ENCODE assay signal across 8 mouse cellular contexts in genomic region chr10:57531616-57532217, GRCm38 (mm10). TPM values are rescaled to one million over a fixed set of nuclear protein-coding genes. Genes with fewer than 3 reads are reported as not detected.
DNase-seq lines count a peak whose midpoint lies in the region; ATAC-seq lines count a peak whose summit lies in the region.

No protein-coding gene starts in this region.

- H3K4me3 ChIP-seq in forebrain, embryonic 16.5 days (replicated peaks; ENCODE audit: low read length) = peak overlapping the region; percentile 72
- H3K4me3 ChIP-seq in midbrain, embryonic 11.5 days (ENCODE audit: low read depth, low read length) = peak overlapping the region; percentile 85

- H3K27ac ChIP-seq in forebrain, embryonic 16.5 days (ENCODE audit: low read length) = peak overlapping the region; percentile 97
- H3K27ac ChIP-seq in midbrain, embryonic 11.5 days (ENCODE audit: low read depth, low read length) = peak overlapping the region; percentile 82

- H3K27me3 ChIP-seq in forebrain, embryonic 16.5 days (replicated peaks; ENCODE audit: control insufficient read depth, insufficient read depth, low read length) = peaks cover 4% of the 10 kb centered on the region
- no peaks in the 10 kb centered on the region for H3K27me3 ChIP-seq in midbrain, embryonic 11.5 days (ENCODE audit: control insufficient read depth, insufficient read depth, low read length)

- 2% methylated on average over 28 of the region's 28 CpGs for WGBS in forebrain, embryonic 16.5 days
- WGBS in midbrain, embryonic 11.5 days = 4% methylated on average over 28 of the region's 28 CpGs

- no peak for ATAC-seq in forebrain, embryonic 16.5 days
- no peak for ATAC-seq in midbrain, embryonic 11.5 days (ENCODE audit: low FRiP score)
- no peak for ATAC-seq in erythroid progenitor cell, adult 5-6 weeks (replicated peaks; ENCODE audit: low FRiP score, poor library complexity, severe bottlenecking)

- intact Hi-C loops in gastrocnemius, postnatal 36 days (cut with DNase I) = loop anchor here (5.0 kb wide), 1 partner anchor 44 kb away; the partner anchor contains the start of gene Hsf2

- no peaks in the 10 kb centered on the region for H3K9me3 ChIP-seq in forebrain, embryonic 16.5 days (ENCODE audit: control insufficient read depth, low read length)
- H3K9me3 ChIP-seq in midbrain, embryonic 11.5 days (ENCODE audit: control insufficient read depth, low read length) = no peaks in the 10 kb centered on the region

- DNase-seq in kidney, adult 9 months = peak; percentile 33
- DNase-seq in kidney, postnatal 14 days = no peak
- DNase-seq in MN1 (ENCODE audit: low spot score) = peak; percentile 57
- DNase-seq in midbrain, embryonic 11.5 days (ENCODE audit: low spot score, missing footprints) = peak; percentile 88
- no peak for DNase-seq in gastrocnemius, postnatal 36 days
- no peak for DNase-seq in ovary, postnatal 10 days (ENCODE audit: low spot score)

- peaks cover 4% of the 10 kb centered on the region; the same call in 1 of the 2 replicates for H3K36me3 ChIP-seq in forebrain, embryonic 16.5 days (ENCODE audit: control insufficient read depth, insufficient read depth)
- H3K36me3 ChIP-seq in midbrain, embryonic 11.5 days (ENCODE audit: control insufficient read depth, insufficient read depth, low read length) = peaks cover 4% of the 10 kb centered on the region; the same call in 1 of the 2 replicates

- peak overlapping the region; percentile 90 for H3K9ac ChIP-seq in forebrain, embryonic 16.5 days (replicated peaks; ENCODE audit: low read depth, low read length)
- H3K9ac ChIP-seq in midbrain, embryonic 11.5 days (ENCODE audit: low read length) = peak overlapping the region; percentile 91

- H3K4me2 ChIP-seq in forebrain, embryonic 16.5 days (ENCODE audit: low read length) = peak overlapping the region; percentile 89
- H3K4me2 ChIP-seq in midbrain, embryonic 11.5 days = peak overlapping the region; percentile 69

- peaks cover 20% of the 10 kb centered on the region for H3K4me1 ChIP-seq in forebrain, embryonic 16.5 days (replicated peaks; ENCODE audit: control insufficient read depth, insufficient read depth, low read length)
- H3K4me1 ChIP-seq in midbrain, embryonic 11.5 days (ENCODE audit: control insufficient read depth, insufficient read depth, low read length) = peaks cover 15% of the 10 kb centered on the region

RNA-seq across cellular contexts. Expression of gene Serinc1, which starts 0.6 kb away (rescaled TPM):
- polyA plus RNA-seq in forebrain, embryonic 16.5 days (2015; fragmentation: Nextera tagmentation; extraction: Ambion mirVana) = 421 and 448 TPM in 2 replicates
- polyA plus RNA-seq in midbrain, embryonic 11.5 days (2014; fragmentation: Nextera tagmentation; extraction: Ambion mirVana) = 243 and 274 TPM in 2 replicates
- total RNA-seq in gastrocnemius, postnatal 36 days (2021) = 100 to 1,000 TPM; 162 to 170 TPM
- total RNA-seq in erythroid progenitor cell, adult 5-6 weeks (2015; ENCODE audit: low replicate concordance) = 99.1 and 109 TPM in 2 replicates
- 115 and 138 TPM in 2 replicates for total RNA-seq in erythroid progenitor cell, adult 5-6 weeks (2017; ENCODE audit: low replicate concordance)

RNA-seq across cellular contexts. Expression of gene Hsf2, which starts 45.5 kb away (rescaled TPM):
- 67.1 and 70.5 TPM in 2 replicates for polyA plus RNA-seq in forebrain, embryonic 16.5 days (2015; fragmentation: Nextera tagmentation; extraction: Ambion mirVana)
- 83.3 and 86.8 TPM in 2 replicates for polyA plus RNA-seq in midbrain, embryonic 11.5 days (2014; fragmentation: Nextera tagmentation; extraction: Ambion mirVana)
- 10 to 100 TPM; 21.3 to 28.4 TPM for total RNA-seq in gastrocnemius, postnatal 36 days (2021)
- 1.8 TPM in 1 of 2 replicates, not detected in the other for total RNA-seq in erythroid progenitor cell, adult 5-6 weeks (2015; ENCODE audit: low replicate concordance)
- 1.3 TPM in 1 of 2 replicates, not detected in the other for total RNA-seq in erythroid progenitor cell, adult 5-6 weeks (2017; ENCODE audit: low replicate concordance)

Comparison
In these comparisons a context has a peak if more than half of its experiments do, and no peak if none do; other contexts are left out.
1. DNase-seq: peak in kidney, adult 9 months (single experiment), MN1 (single experiment) and midbrain, embryonic 11.5 days (single experiment); none in kidney, postnatal 14 days (single experiment), gastrocnemius, postnatal 36 days (0 of 2) and ovary, postnatal 10 days (single experiment).
2. RNA of gene Hsf2, which starts 45.5 kb away (total RNA-seq): 21.3 to 28.4 TPM in gastrocnemius, postnatal 36 days; 1.3 to 1.8 TPM in erythroid progenitor cell, adult 5-6 weeks; every median in the first group is over 4 times any median in the second.